Mouse (Mus musculus) MEL (cell line): ENCODE data around the gene Afg1l. TPM values are rescaled to one million over a fixed set of nuclear protein-coding genes. Genes with fewer than 3 reads are reported as not detected.

Experiments
- DNase-seq: peaks from one replicate; pipeline ENCODE4 v3.0.0; 2011; ENCODE audit warnings: low read depth, low spot score
- H3K27ac ChIP-seq: 2 replicates; pipeline ENCODE4 v1.5.1; 2012; ENCODE audit warnings: low read depth, mild to moderate bottlenecking, control low read depth, low read length, moderate library complexity; ENCODE audit not compliant: control insufficient read depth
- H3K27me3 ChIP-seq, 2 experiments: fragments of 150-350 bp in 1 of 2; sonication (generic) in 1 of 2; 2 replicates each; pipeline ENCODE4 v1.6.1; 2012; ENCODE audit warnings: low read length in 2 of 2, mild to moderate bottlenecking in 2 of 2, improper control_type of control experiment in 1 of 2, moderate library complexity in 1 of 2; ENCODE audit not compliant: insufficient read depth in 2 of 2, control insufficient read depth in 1 of 2
- H3K36me3 ChIP-seq, 2 experiments: 2 replicates each; pipeline ENCODE4 v1.6.1; 2012 to 2014; ENCODE audit warnings: low read length in 2 of 2, improper control_type of control experiment in 1 of 2, inconsistent platforms in 1 of 2, mild to moderate bottlenecking in 1 of 2; ENCODE audit not compliant: insufficient read depth in 2 of 2, control insufficient read depth in 1 of 2
- H3K4me1 ChIP-seq, 2 experiments: fragments of 150-350 bp in 1 of 2; sonication (generic) in 1 of 2; 2 replicates each; pipeline ENCODE4 v1.6.1; 2012; ENCODE audit warnings: low read length in 2 of 2, improper control_type of control experiment in 1 of 2, mild to moderate bottlenecking in 1 of 2; ENCODE audit not compliant: insufficient read depth in 2 of 2, control insufficient read depth in 1 of 2
- H3K4me3 ChIP-seq, 2 experiments: fragments of 150-350 bp in 1 of 2; sonication (generic) in 1 of 2; 2 replicates each; pipeline ENCODE4 v1.5.1; 2012; ENCODE audit warnings: low read depth in 2 of 2, low read length in 2 of 2, mild to moderate bottlenecking in 2 of 2, moderate library complexity in 2 of 2, control low read depth in 1 of 2, improper control_type of control experiment in 1 of 2; ENCODE audit not compliant: control insufficient read depth in 1 of 2, insufficient read depth in 1 of 2
- H3K79me2 ChIP-seq: 2 replicates; pipeline ENCODE4 v1.6.1; 2012; ENCODE audit warnings: mild to moderate bottlenecking, low read length, moderate library complexity; ENCODE audit not compliant: control insufficient read depth, poor library complexity, insufficient read depth
- H3K9ac ChIP-seq: 2 replicates; pipeline ENCODE4 v1.6.1; 2012; ENCODE audit warnings: low read depth, mild to moderate bottlenecking, control low read depth, low read length, moderate library complexity; ENCODE audit not compliant: control insufficient read depth, poor library complexity, severe bottlenecking
- H3K9me3 ChIP-seq: fragments of 150-350 bp; sonication (generic); replicated peaks from 2 replicates; pipeline ENCODE4 v1.6.1; 2012; ENCODE audit warnings: mild to moderate bottlenecking, low read length, improper control_type of control experiment, moderate library complexity; ENCODE audit not compliant: insufficient read depth
- BHLHE40 ChIP-seq: IDR thresholded peaks from 2 replicates; pipeline ENCODE4 v1.6.1; 2012; ENCODE audit warnings: low read depth, mild to moderate bottlenecking, inconsistent platforms, low read length, improper control_type of control experiment, borderline replicate concordance
- CHD1 ChIP-seq: IDR thresholded peaks from 2 replicates; pipeline ENCODE4 v1.6.1; 2012; ENCODE audit warnings: low read depth, mild to moderate bottlenecking, inconsistent platforms, low read length, improper control_type of control experiment
- CHD2 ChIP-seq: IDR thresholded peaks from 2 replicates; pipeline ENCODE4 v1.6.1; 2011; ENCODE audit warnings: low read length, improper control_type of control experiment
- CTCF ChIP-seq, 3 experiments: IDR thresholded peaks in 2 of 3; conservative IDR thresholded peaks in 1 of 3; 2 replicates each; pipeline ENCODE4 v1.5.1; 2011 to 2012; ENCODE audit warnings: low read length in 3 of 3, low read depth in 2 of 3, mild to moderate bottlenecking in 2 of 3, improper control_type of control experiment in 1 of 3, inconsistent platforms in 1 of 3, mixed read lengths in 1 of 3, moderate library complexity in 1 of 3; ENCODE audit not compliant: control insufficient read depth in 1 of 3, insufficient read depth in 1 of 3, poor library complexity in 1 of 3, severe bottlenecking in 1 of 3
- EP300 ChIP-seq, 2 experiments: IDR thresholded peaks; 2 replicates each; pipeline ENCODE4 v1.6.1; 2011; ENCODE audit warnings: improper control_type of control experiment in 2 of 2, low read length in 2 of 2, low read depth in 1 of 2, mild to moderate bottlenecking in 1 of 2
- ETS1 ChIP-seq: IDR thresholded peaks from 2 replicates; pipeline ENCODE4 v1.6.1; 2012; ENCODE audit warnings: low read depth, mild to moderate bottlenecking, inconsistent platforms, low read length, improper control_type of control experiment, moderate library complexity
- GABPA ChIP-seq: IDR thresholded peaks from 2 replicates; pipeline ENCODE4 v1.6.1; 2012; ENCODE audit warnings: low read depth, mild to moderate bottlenecking, inconsistent platforms, low read length, improper control_type of control experiment, moderate library complexity
- GATA1 ChIP-seq: IDR thresholded peaks from 2 replicates; pipeline ENCODE4 v1.6.1; 2011; ENCODE audit warnings: low read depth, low read length, improper control_type of control experiment
- JUND ChIP-seq: IDR thresholded peaks from 2 replicates; pipeline ENCODE4 v1.6.1; 2011; ENCODE audit warnings: low read depth, mild to moderate bottlenecking, improper control_type of control experiment, low read length
- KAT2A ChIP-seq: conservative IDR thresholded peaks from 2 replicates; pipeline ENCODE4 v1.6.1; 2012; ENCODE audit warnings: low read depth, low read length, improper control_type of control experiment, inconsistent platforms
- MAX ChIP-seq: IDR thresholded peaks from 2 replicates; pipeline ENCODE4 v1.6.1; 2011; ENCODE audit warnings: low read length, improper control_type of control experiment
- MEF2A ChIP-seq: IDR thresholded peaks from 2 replicates; pipeline ENCODE4 v1.6.1; 2014; ENCODE audit warnings: low read depth, mild to moderate bottlenecking, inconsistent platforms, low read length, improper control_type of control experiment; ENCODE audit not compliant: poor library complexity, insufficient replicate concordance, severe bottlenecking; ENCODE audit errors: extremely low read depth
- MXI1 ChIP-seq: IDR thresholded peaks from 2 replicates; pipeline ENCODE4 v1.6.1; 2011; ENCODE audit warnings: mild to moderate bottlenecking, low read depth, low read length, improper control_type of control experiment
- NELFE ChIP-seq: IDR thresholded peaks from 2 replicates; pipeline ENCODE4 v1.6.1; 2011; ENCODE audit warnings: low read depth, low read length, improper control_type of control experiment
- NRF1 ChIP-seq: IDR thresholded peaks from 2 replicates; pipeline ENCODE4 v1.6.1; 2014; ENCODE audit warnings: low read depth, mild to moderate bottlenecking, inconsistent platforms, low read length, improper control_type of control experiment, moderate library complexity; ENCODE audit not compliant: poor library complexity, insufficient read depth, severe bottlenecking
- POLR2A ChIP-seq, 2 experiments: IDR thresholded peaks; 2 replicates each; pipeline ENCODE4 v1.6.1; 2011 to 2012; ENCODE audit warnings: low read length in 2 of 2, mild to moderate bottlenecking in 2 of 2, control low read depth in 1 of 2, improper control_type of control experiment in 1 of 2, low read depth in 1 of 2, moderate library complexity in 1 of 2; ENCODE audit not compliant: control insufficient read depth in 1 of 2, insufficient read depth in 1 of 2, poor library complexity in 1 of 2
- POLR2AphosphoS2 ChIP-seq: IDR thresholded peaks from 2 replicates; pipeline ENCODE4 v1.6.1; 2011; ENCODE audit warnings: low read length, improper control_type of control experiment
- POLR2AphosphoS5 ChIP-seq: IDR thresholded peaks from 2 replicates; pipeline ENCODE4 v1.6.1; 2012; ENCODE audit warnings: low read depth, borderline replicate concordance, mild to moderate bottlenecking, inconsistent platforms, low read length, moderate library complexity, mixed read lengths
- RAD21 ChIP-seq: IDR thresholded peaks from 2 replicates; pipeline ENCODE4 v1.6.1; 2011; ENCODE audit warnings: mild to moderate bottlenecking, low read depth, low read length, improper control_type of control experiment
- RCOR1 ChIP-seq: IDR thresholded peaks from 2 replicates; pipeline ENCODE4 v1.6.1; 2012; ENCODE audit warnings: low read depth, mild to moderate bottlenecking, inconsistent platforms, low read length, improper control_type of control experiment
- SIN3A ChIP-seq: IDR thresholded peaks from 2 replicates; pipeline ENCODE4 v1.6.1; 2012; ENCODE audit warnings: low read length, improper control_type of control experiment, inconsistent platforms
- SMC3 ChIP-seq: IDR thresholded peaks from 2 replicates; pipeline ENCODE4 v1.6.1; 2011; ENCODE audit warnings: low read depth, low read length, improper control_type of control experiment
- TAL1 ChIP-seq: IDR thresholded peaks from 2 replicates; pipeline ENCODE4 v1.6.1; 2012; ENCODE audit warnings: mild to moderate bottlenecking, inconsistent platforms, low read length, moderate library complexity, mixed read lengths
- TBP ChIP-seq: IDR thresholded peaks from 2 replicates; pipeline ENCODE4 v1.8.0; 2011; ENCODE audit warnings: low read depth, low read length, improper control_type of control experiment
- TCF12 ChIP-seq: IDR thresholded peaks from 2 replicates; pipeline ENCODE4 v1.6.1; 2014; ENCODE audit warnings: low read depth, mild to moderate bottlenecking, inconsistent platforms, low read length, improper control_type of control experiment, moderate library complexity
- UBTF ChIP-seq: IDR thresholded peaks from 2 replicates; pipeline ENCODE4 v1.6.1; 2012; ENCODE audit warnings: low read depth, mild to moderate bottlenecking, inconsistent platforms, low read length, improper control_type of control experiment, moderate library complexity, borderline replicate concordance; ENCODE audit not compliant: insufficient read depth
- USF1 ChIP-seq: IDR thresholded peaks from 2 replicates; pipeline ENCODE4 v1.6.1; 2014; ENCODE audit warnings: low read depth, mild to moderate bottlenecking, inconsistent platforms, low read length, improper control_type of control experiment, moderate library complexity
- ZC3H11A ChIP-seq: IDR thresholded peaks from 2 replicates; pipeline ENCODE4 v1.6.1; 2012; ENCODE audit warnings: low read depth, mild to moderate bottlenecking, inconsistent platforms, low read length, improper control_type of control experiment
- ZKSCAN1 ChIP-seq: IDR thresholded peaks from 2 replicates; pipeline ENCODE4 v1.6.1; 2012; ENCODE audit warnings: low read depth, mild to moderate bottlenecking, inconsistent platforms, low read length, improper control_type of control experiment, moderate library complexity
- ZMIZ1 ChIP-seq: IDR thresholded peaks from 2 replicates; pipeline ENCODE4 v1.6.1; 2012; ENCODE audit warnings: low read depth, mild to moderate bottlenecking, inconsistent platforms, low read length, improper control_type of control experiment, moderate library complexity
- ZNF384 ChIP-seq: IDR thresholded peaks from 2 replicates; pipeline ENCODE4 v1.6.1; 2012; ENCODE audit warnings: low read depth, mild to moderate bottlenecking, inconsistent platforms, low read length, improper control_type of control experiment
- polyA plus RNA-seq, 2 experiments: library from polyadenylated mRNA; stranded (reverse) in 1 of 2; unstranded in 1 of 2; fragments of >175 nt in 1 of 2; fragments of >200 nt in 1 of 2; gene quantifications; 2 replicates each; pipeline versions ENCODE4 v1.2.1 to v1.2.4; 2012; ENCODE audit warnings: low replicate concordance in 2 of 2, low read depth in 1 of 2; ENCODE audit not compliant: insufficient read length in 2 of 2, insufficient read depth in 1 of 2, missing spikeins in 1 of 2
- total RNA-seq: library from RNA; depleted of rRNA; stranded (reverse); fragments of 300-350 nt; gene quantifications from 2 replicates; pipeline ENCODE4 v1.2.3, GENCODE M21; 2012

The Afg1l gene
- total and polyA plus RNA-seq, 3 experiments: 3.4 to 3.7 TPM; not detected in 1

DNA sequence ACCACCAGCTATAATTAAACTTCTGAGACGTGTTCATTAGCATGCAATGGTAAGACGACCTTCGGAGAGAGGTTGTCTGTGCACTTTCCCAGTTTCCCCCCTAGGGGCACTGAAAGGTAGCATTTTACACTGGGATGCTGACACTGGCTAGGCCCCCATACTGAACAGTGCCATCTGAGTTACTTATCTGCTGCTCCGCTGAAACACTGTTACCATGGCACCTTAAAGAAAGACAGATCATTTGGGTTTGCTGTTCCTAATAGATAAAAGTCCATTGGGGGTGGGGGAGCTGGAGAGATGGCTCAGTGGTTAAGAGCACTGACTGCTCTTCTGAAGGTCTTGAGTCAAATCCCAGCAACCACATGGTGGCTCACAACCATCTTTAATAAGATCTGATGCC is 181.8 kb downstream of the Afg1l start:
- Histone ChIP-seq H3K27ac (no peak overlapping the region), H3K9ac (no peak overlapping the region), H3K9me3 (no peaks in the 10 kb centered on the region), H3K4me3 (no peak overlapping the region), H3K27me3 (no peaks in the 10 kb centered on the region), H3K79me2 (no peaks in the 10 kb centered on the region)
- peak; percentile 50 for DNase-seq
- peak in 1 of 2 experiments; percentile 45; a peak in 1 of 4 replicates for TF ChIP-seq EP300 (IDR thresholded peaks at IDR 0.05; ENCODE audit: low read depth in 1 of 2, low read length in 2 of 2)
- TF ChIP-seq CHD2: no peak
- no peak for TF ChIP-seq NELFE
- no peak for TF ChIP-seq ZC3H11A
- no peak for TF ChIP-seq RCOR1
- TF ChIP-seq UBTF: no peak
- TF ChIP-seq NRF1: no peak
- 0 out of 2 replicates have a peak, but pooled peaks have one; percentile 18 for TF ChIP-seq GATA1
- TF ChIP-seq ZNF384: no peak
- TF ChIP-seq RAD21: peak; percentile 1
- TF ChIP-seq TCF12: peak; percentile 20; the same call in 1 of the 2 replicates
- TF ChIP-seq MXI1: no peak
- TF ChIP-seq ZKSCAN1: no peak
- TF ChIP-seq SMC3: no peak; the same call in 1 of the 2 replicates
- TF ChIP-seq BHLHE40: no peak
- no peak for TF ChIP-seq GABPA
- no peak for TF ChIP-seq ETS1
- no peak for TF ChIP-seq POLR2A (IDR thresholded peaks at IDR 0.05; ENCODE audit: control insufficient read depth in 1 of 2, insufficient read depth in 1 of 2, low read depth in 1 of 2, low read length in 2 of 2, poor library complexity in 1 of 2)
- peak in 1 of 3 experiments; percentile 31; a peak in 2 of 6 replicates for TF ChIP-seq CTCF (IDR thresholded peaks at IDR 0.05 in 2 of 3, conservative IDR thresholded peaks at IDR 0.05 in 1 of 3; ENCODE audit: control insufficient read depth in 1 of 3, insufficient read depth in 1 of 3, low read depth in 2 of 3, low read length in 3 of 3, poor library complexity in 1 of 3, severe bottlenecking in 1 of 3)
- TF ChIP-seq MAX: no peak
- TF ChIP-seq POLR2AphosphoS2: no peak
- no peak for TF ChIP-seq USF1
- no peak for TF ChIP-seq CHD1
- TF ChIP-seq ZMIZ1: no peak
- TF ChIP-seq POLR2AphosphoS5: no peak
- no peak for TF ChIP-seq JUND
- no peak for TF ChIP-seq TBP
- TF ChIP-seq TAL1: no peak
- no peak for TF ChIP-seq KAT2A
- no peak for TF ChIP-seq SIN3A
- TF ChIP-seq MEF2A: no peak
- TF ChIP-seq, all 39 proteins: peak for 5
- Histone ChIP-seq H3K36me3 (no peaks in the 10 kb centered on the region), H3K4me1 (peaks cover 0 to 3% of the 10 kb centered on the region in 2 experiments; a peak in 2 of 4 replicates)
